Mouse (Mus musculus) olfactory bulb, adult 2 months (tissue): ENCODE results near the gene Il4.

Experiments
- CTCF ChIP-seq: fragments of 200-500 bp; IDR thresholded peaks from 2 replicates; pipeline ENCODE4 v1.5.1; 2012; ENCODE audit warnings: low read depth, mild to moderate bottlenecking, low read length, moderate library complexity; ENCODE audit not compliant: insufficient read depth
- POLR2A ChIP-seq: fragments of 200-500 bp; IDR thresholded peaks from 2 replicates; pipeline ENCODE4 v1.6.1; 2012; ENCODE audit warnings: mild to moderate bottlenecking, low read depth, low read length, moderate library complexity; ENCODE audit not compliant: insufficient read depth

DNA sequence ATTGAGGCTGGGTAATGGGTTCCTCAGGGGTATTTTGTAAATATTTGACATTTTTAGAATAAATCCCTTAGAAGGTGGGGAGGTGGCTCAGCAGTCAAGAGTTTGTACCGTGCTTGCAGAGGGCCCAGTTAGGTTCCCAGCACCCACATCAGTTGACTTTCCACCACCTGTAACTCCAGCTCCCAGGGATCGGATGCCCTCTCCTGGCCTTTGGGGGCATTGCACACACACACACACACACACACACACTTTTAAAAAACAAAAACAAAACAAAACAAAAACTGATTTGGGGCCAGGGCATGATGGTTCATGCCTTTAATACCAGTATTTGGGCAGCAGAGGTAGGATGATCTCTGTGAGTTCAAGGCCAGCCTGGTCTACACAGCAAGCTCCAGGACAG lies 5.7 kb upstream of the Il4 start:
- no peak for TF ChIP-seq POLR2A
- no peak for TF ChIP-seq CTCF
